Mouse (Mus musculus): Measurements from ENCODE around the gene Cd3e. TPM values are rescaled to one million over a fixed set of nuclear protein-coding genes. Genes with fewer than 3 reads are reported as not detected.
"Not testable (repeated sequence)": the region's sequence is repeated elsewhere in the genome, so short reads cannot be mapped to it uniquely, and the experiment has no call there.

Gene Cd3e
- polyA plus RNA-seq, 1 experiment, result not detected

- Histone ChIP-seq H3K4me3 (ENCODE audit: insufficient read depth, low read depth, low read length) (no peak overlapping the region), H3K4me1 (ENCODE audit: control insufficient read depth, insufficient read depth, low read length) (peaks cover 8% of the 10 kb centered on the region), H3K27ac (ENCODE audit: insufficient read depth, low read depth, low read length) (no peak overlapping the region)
- 5% methylated on average over 20 of the region's 20 CpGs for WGBS
- TF ChIP-seq POLR2A (IDR thresholded peaks at IDR 0.05; ENCODE audit: insufficient read depth, low read depth, low read length) (no peak), CTCF (IDR thresholded peaks at IDR 0.05; ENCODE audit: insufficient read depth, low read depth, low read length) (no peak)
These were observed 32.8 kb upstream of the Cd3e start for GRCm38 (mm10) chr9:45042056-45042720.

GRCm38 (mm10) chr9:45041131-45041838 is 31.9 kb upstream of the Cd3e start:
- no peak overlapping the region for H3K27ac ChIP-seq (ENCODE audit: insufficient read depth, low read depth, low read length)
- TF ChIP-seq POLR2A (IDR thresholded peaks at IDR 0.05; ENCODE audit: insufficient read depth, low read depth, low read length) (no peak), CTCF (IDR thresholded peaks at IDR 0.05; ENCODE audit: insufficient read depth, low read depth, low read length) (no peak)
- peaks cover 8% of the 10 kb centered on the region for H3K4me1 ChIP-seq (ENCODE audit: control insufficient read depth, insufficient read depth, low read length)
- H3K4me3 ChIP-seq (ENCODE audit: insufficient read depth, low read depth, low read length), result no peak overlapping the region
- WGBS, result 19% methylated on average over 17 of the region's 17 CpGs

GRCm38 (mm10) chr9:45040066-45040845 is 30.8 kb upstream of the Cd3e start:
- no peak for TF ChIP-seq POLR2A (IDR thresholded peaks at IDR 0.05; ENCODE audit: insufficient read depth, low read depth, low read length)
- WGBS, result 12% methylated on average over 14 of the region's 14 CpGs
- Histone ChIP-seq H3K27ac (ENCODE audit: insufficient read depth, low read depth, low read length) (no peak overlapping the region), H3K4me1 (ENCODE audit: control insufficient read depth, insufficient read depth, low read length) (peaks cover 8% of the 10 kb centered on the region), H3K4me3 (ENCODE audit: insufficient read depth, low read depth, low read length) (no peak overlapping the region)

- peaks cover 8% of the 10 kb centered on the region for H3K4me1 ChIP-seq (ENCODE audit: control insufficient read depth, insufficient read depth, low read length)
- TF ChIP-seq CTCF (IDR thresholded peaks at IDR 0.05; ENCODE audit: insufficient read depth, low read depth, low read length) (no peak), POLR2A (IDR thresholded peaks at IDR 0.05; ENCODE audit: insufficient read depth, low read depth, low read length) (no peak)
- H3K27ac ChIP-seq (ENCODE audit: insufficient read depth, low read depth, low read length), result no peak within 1 kb of the TSS
- WGBS, result 31% methylated on average over 5 of the region's 5 CpGs
- H3K4me3 ChIP-seq (ENCODE audit: insufficient read depth, low read depth, low read length), result no peak within 1 kb of the TSS
These were observed 30.1 kb upstream of the Cd3e start, which contains the start of gene Mpzl2 for GRCm38 (mm10) chr9:45039499-45039898. TSS of gene Mpzl2 (plus strand) at chr9:45039799.

- not testable (repeated sequence) for H3K4me1 ChIP-seq (ENCODE audit: control insufficient read depth, insufficient read depth, low read length); H3K27ac ChIP-seq (ENCODE audit: insufficient read depth, low read depth, low read length); H3K4me3 ChIP-seq (ENCODE audit: insufficient read depth, low read depth, low read length)
- WGBS, result 85% methylated on average over 1 of the region's 1 CpGs
These were observed 28.4 kb upstream of the Cd3e start for GRCm38 (mm10) chr9:45037803-45038202.

GRCm38 (mm10) chr9:45034526-45034925 is 25.1 kb upstream of the Cd3e start:
- no peak overlapping the region for H3K27ac ChIP-seq (ENCODE audit: insufficient read depth, low read depth, low read length)
- no peak overlapping the region for H3K4me3 ChIP-seq (ENCODE audit: insufficient read depth, low read depth, low read length)
- H3K4me1 ChIP-seq (ENCODE audit: control insufficient read depth, insufficient read depth, low read length), result no peaks in the 10 kb centered on the region
- TF ChIP-seq POLR2A (IDR thresholded peaks at IDR 0.05; ENCODE audit: insufficient read depth, low read depth, low read length), result no peak
- no peak for TF ChIP-seq CTCF (IDR thresholded peaks at IDR 0.05; ENCODE audit: insufficient read depth, low read depth, low read length)
- 85% methylated on average over 3 of the region's 3 CpGs for WGBS

- no peak for TF ChIP-seq POLR2A (IDR thresholded peaks at IDR 0.05; ENCODE audit: insufficient read depth, low read depth, low read length)
- TF ChIP-seq CTCF (IDR thresholded peaks at IDR 0.05; ENCODE audit: insufficient read depth, low read depth, low read length), result no peak
- no peaks in the 10 kb centered on the region for H3K4me1 ChIP-seq (ENCODE audit: control insufficient read depth, insufficient read depth, low read length)
- WGBS, result 57% methylated on average over 2 of the region's 2 CpGs
- H3K27ac ChIP-seq (ENCODE audit: insufficient read depth, low read depth, low read length), result no peak overlapping the region
- H3K4me3 ChIP-seq (ENCODE audit: insufficient read depth, low read depth, low read length), result no peak overlapping the region
These were observed 22.8 kb upstream of the Cd3e start for GRCm38 (mm10) chr9:45032261-45032660.

GRCm38 (mm10) chr9:45030341-45030740 is 20.9 kb upstream of the Cd3e start:
- Histone ChIP-seq H3K27ac (ENCODE audit: insufficient read depth, low read depth, low read length) (no peak overlapping the region), H3K4me1 (ENCODE audit: control insufficient read depth, insufficient read depth, low read length) (no peaks in the 10 kb centered on the region), H3K4me3 (ENCODE audit: insufficient read depth, low read depth, low read length) (no peak overlapping the region)
- 80% methylated on average over 6 of the region's 6 CpGs for WGBS
- TF ChIP-seq POLR2A (IDR thresholded peaks at IDR 0.05; ENCODE audit: insufficient read depth, low read depth, low read length), result no peak
- TF ChIP-seq CTCF (IDR thresholded peaks at IDR 0.05; ENCODE audit: insufficient read depth, low read depth, low read length), result no peak

GRCm38 (mm10) chr9:45027376-45027775 is 17.9 kb upstream of the Cd3e start:
- Histone ChIP-seq H3K4me1 (ENCODE audit: control insufficient read depth, insufficient read depth, low read length) (no peaks in the 10 kb centered on the region), H3K27ac (ENCODE audit: insufficient read depth, low read depth, low read length) (no peak overlapping the region), H3K4me3 (ENCODE audit: insufficient read depth, low read depth, low read length) (no peak overlapping the region)
- 59% methylated on average over 8 of the region's 8 CpGs for WGBS
- no peak for TF ChIP-seq POLR2A (IDR thresholded peaks at IDR 0.05; ENCODE audit: insufficient read depth, low read depth, low read length)
- TF ChIP-seq CTCF (IDR thresholded peaks at IDR 0.05; ENCODE audit: insufficient read depth, low read depth, low read length), result no peak

Measured in olfactory bulb, adult 2 months (tissue).